Mouse (Mus musculus) heart, postnatal 0 days (tissue): ENCODE data around the gene Pex26. TPM values are rescaled to one million over a fixed set of nuclear protein-coding genes. Genes with fewer than 3 reads are reported as not detected.

Experiments used
- ATAC-seq: fragments of 200-750 bp; cut with Nextera tagmentation; 2 replicates; pipeline ENCODE4 v1.8.0; 2017; ENCODE audit warnings: low read depth, moderate number of reproducible peaks, moderate library complexity; ENCODE audit not compliant: insufficient read depth
- DNase-seq: peaks from one replicate; pipeline ENCODE4 v3.0.0-alpha.2; 2016; ENCODE audit warnings: low spot score
- H3K27ac ChIP-seq: fragments of 300-500 bp; sonication (generic); 2 replicates; pipeline ENCODE4 v1.5.1; 2014; ENCODE audit warnings: low read depth, mild to moderate bottlenecking
- H3K27me3 ChIP-seq: fragments of 300-500 bp; sonication (generic); 2 replicates; pipeline ENCODE4 v1.6.1; 2014; ENCODE audit warnings: low read length, mixed read lengths; ENCODE audit not compliant: control insufficient read depth, insufficient read depth
- H3K36me3 ChIP-seq: fragments of 300-500 bp; sonication (generic); replicated peaks from 2 replicates; pipeline ENCODE4 v1.6.1; 2014; ENCODE audit warnings: low read length, mixed read lengths; ENCODE audit not compliant: control insufficient read depth, insufficient read depth
- H3K4me1 ChIP-seq: fragments of 300-500 bp; sonication (generic); 2 replicates; pipeline ENCODE4 v1.6.1; 2014; ENCODE audit warnings: antibody characterized with exemption; ENCODE audit not compliant: control insufficient read depth, insufficient read depth
- H3K4me2 ChIP-seq: fragments of 300-500 bp; sonication (generic); 2 replicates; pipeline ENCODE4 v1.6.1; 2014; ENCODE audit warnings: low read depth, mild to moderate bottlenecking, low read length, moderate library complexity
- H3K4me3 ChIP-seq: fragments of 300-500 bp; sonication (generic); 2 replicates; pipeline ENCODE4 v1.5.1; 2014; ENCODE audit warnings: low read depth, low read length
- H3K9ac ChIP-seq: fragments of 300-500 bp; sonication (generic); replicated peaks from 2 replicates; pipeline ENCODE4 v1.6.1; 2014; ENCODE audit warnings: low read depth, low read length, mixed read lengths
- H3K9me3 ChIP-seq: fragments of 300-500 bp; sonication (generic); replicated peaks from 2 replicates; pipeline ENCODE4 v1.6.1; 2016; ENCODE audit warnings: low read length; ENCODE audit not compliant: control insufficient read depth
- CTCF ChIP-seq: IDR thresholded peaks from 2 replicates; pipeline ENCODE4 v1.5.1; 2016; ENCODE audit warnings: antibody characterized with exemption, control low read depth, low read depth
- EP300 ChIP-seq: IDR thresholded peaks from 2 replicates; pipeline ENCODE4 v1.6.1; 2016; ENCODE audit warnings: antibody characterized with exemption, low read depth
- WGBS: fragments of 180-500 bp; shearing (Covaris S2); extraction: QIAGEN DNeasy Blood & Tissue Kit; methylation state at CpG from one replicate; pipeline ENCODE4 v1.1.7; 2014; 5-methylcytosine and 5-hydroxymethylcytosine counted together
- polyA plus RNA-seq: library from polyadenylated mRNA; unstranded; fragments of >200 nt; fragmentation: Nextera tagmentation; extraction: Ambion mirVana; gene quantifications from 2 replicates; pipeline ENCODE4 v1.2.1, GENCODE M21; 2015
- total RNA-seq: library from RNA; depleted of rRNA; stranded (reverse); fragments of >200 nt; gene quantifications from 2 replicates; pipeline ENCODE4 v1.2.3, GENCODE M21; 2014; ENCODE audit warnings: low replicate concordance

Pex26 gene
- total and polyA plus RNA-seq, 2 experiments from 2014 or later: 4.6 to 20.2 TPM

DNA sequence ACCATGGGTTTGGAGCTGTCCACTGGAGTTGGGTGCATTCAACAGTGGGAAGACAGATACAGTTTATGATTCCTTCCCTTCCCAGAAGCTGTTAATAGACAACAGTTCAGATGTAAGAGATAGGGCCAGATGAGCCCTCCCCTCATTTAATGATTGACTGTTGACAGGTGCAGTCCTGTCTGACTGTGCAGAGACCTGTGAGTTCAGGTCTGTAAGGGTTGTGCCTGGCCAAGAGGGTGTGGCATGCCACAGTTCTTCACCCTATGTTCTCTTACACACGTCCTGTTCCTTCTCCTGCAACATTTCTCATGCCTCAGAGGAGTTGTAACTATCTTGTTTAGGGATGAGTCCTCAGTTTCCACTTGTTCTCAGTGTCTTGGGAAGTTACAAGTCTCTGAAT, 49.2 kb downstream of the Pex26 start:
- Histone ChIP-seq H3K36me3 (no peaks in the 10 kb centered on the region), H3K4me1 (no peaks in the 10 kb centered on the region), H3K9ac (no peak overlapping the region), H3K27me3 (no peaks in the 10 kb centered on the region), H3K9me3 (no peaks in the 10 kb centered on the region), H3K4me2 (no peak overlapping the region), H3K27ac (no peak overlapping the region), H3K4me3 (no peak overlapping the region)
- DNase-seq (no peak), ATAC-seq (no peak)
- TF ChIP-seq CTCF (no peak), EP300 (no peak)
- WGBS: 32% methylated on average over 1 of the region's 1 CpGs

- ATAC-seq (no peak), DNase-seq (no peak)
- Histone ChIP-seq H3K9me3 (no peaks in the 10 kb centered on the region), H3K4me1 (no peaks in the 10 kb centered on the region), H3K36me3 (no peaks in the 10 kb centered on the region), H3K27ac (no peak overlapping the region), H3K4me2 (no peak overlapping the region), H3K27me3 (no peaks in the 10 kb centered on the region), H3K4me3 (no peak overlapping the region), H3K9ac (no peak overlapping the region)
- TF ChIP-seq EP300 (no peak), CTCF (no peak)
- WGBS: 81% methylated on average over 2 of the region's 2 CpGs
Observed at GRCm38 (mm10) chr6:121236386-121236785, 52.9 kb downstream of the Pex26 start.

DNA sequence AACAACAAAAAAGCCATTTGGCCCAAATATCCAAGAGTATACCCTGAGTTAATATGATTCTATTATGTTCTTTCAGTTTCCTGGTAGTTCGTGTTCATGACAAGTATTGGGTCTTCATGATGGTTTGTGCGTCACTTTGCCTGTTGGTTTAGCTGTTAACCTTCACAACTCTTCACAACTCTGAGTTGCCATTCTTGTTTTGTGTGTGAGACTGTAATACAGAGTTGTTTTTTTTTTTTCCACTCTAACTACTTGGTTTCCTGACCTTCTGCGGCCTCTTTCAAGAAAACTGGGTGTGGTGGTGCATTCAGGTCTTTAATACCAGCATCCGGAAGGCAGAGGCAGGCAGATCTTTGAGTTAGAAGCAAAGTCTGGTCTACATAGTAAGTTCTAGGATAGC, 54.7 kb downstream of the Pex26 start:
- Histone ChIP-seq H3K4me2 (no peak overlapping the region), H3K4me3 (no peak overlapping the region), H3K27ac (no peak overlapping the region), H3K9me3 (no peaks in the 10 kb centered on the region), H3K4me1 (no peaks in the 10 kb centered on the region), H3K9ac (no peak overlapping the region), H3K36me3 (no peaks in the 10 kb centered on the region), H3K27me3 (no peaks in the 10 kb centered on the region)
- DNase-seq (no peak), ATAC-seq (no peak)
- TF ChIP-seq CTCF (no peak), EP300 (no peak)
- 88% methylated on average over 4 of the region's 4 CpGs for WGBS

- no peak overlapping the region for H3K4me3 ChIP-seq
- DNase-seq: no peak
- no peaks in the 10 kb centered on the region for H3K9me3 ChIP-seq
- no peak for ATAC-seq
- no peaks in the 10 kb centered on the region for H3K27me3 ChIP-seq
- 0 out of 2 replicates have a peak, but pooled peaks cover 4% of the 10 kb centered on the region for H3K4me1 ChIP-seq
- WGBS: 77% methylated on average over 2 of the region's 2 CpGs
- H3K36me3 ChIP-seq: no peaks in the 10 kb centered on the region
- no peak overlapping the region for H3K9ac ChIP-seq
- TF ChIP-seq EP300: no peak
- TF ChIP-seq CTCF: no peak
- no peak overlapping the region for H3K27ac ChIP-seq
- H3K4me2 ChIP-seq: no peak overlapping the region
Observed at GRCm38 (mm10) chr6:121241780-121242179, 58.3 kb downstream of the Pex26 start.

GRCm38 (mm10) chr6:121243161-121243560, 59.7 kb downstream of the Pex26 start:
- DNase-seq (no peak), ATAC-seq (no peak)
- Histone ChIP-seq H3K4me3 (no peak overlapping the region), H3K9me3 (no peaks in the 10 kb centered on the region), H3K9ac (no peak overlapping the region), H3K27me3 (no peaks in the 10 kb centered on the region), H3K36me3 (no peaks in the 10 kb centered on the region), H3K4me2 (no peak overlapping the region), H3K4me1 (0 out of 2 replicates have a peak, but pooled peaks cover 4% of the 10 kb centered on the region), H3K27ac (no peak overlapping the region)
- TF ChIP-seq EP300: no peak
- TF ChIP-seq CTCF: no peak
- WGBS: 26% methylated on average over 10 of the region's 10 CpGs

- 0 out of 2 replicates have a peak, but pooled peaks cover 4% of the 10 kb centered on the region for H3K4me1 ChIP-seq
- no peaks in the 10 kb centered on the region for H3K9me3 ChIP-seq
- peak; percentile 96 for ATAC-seq
- DNase-seq: peak; percentile 89
- WGBS: 3% methylated on average over 35 of the region's 35 CpGs
- peak within 1 kb of the TSS; percentile 57 for H3K4me2 ChIP-seq
- peak within 1 kb of the TSS; percentile 71 for H3K9ac ChIP-seq
- no peaks in the 10 kb centered on the region for H3K27me3 ChIP-seq
- H3K36me3 ChIP-seq: no peaks in the 10 kb centered on the region
- no peak for TF ChIP-seq CTCF
- no peak for TF ChIP-seq EP300
- peak within 1 kb of the TSS; percentile 77 for H3K4me3 ChIP-seq
- peak within 1 kb of the TSS; percentile 79 for H3K27ac ChIP-seq
Observed at GRCm38 (mm10) chr6:121245127-121246036, 61.9 kb downstream of the Pex26 start, which contains the start of gene Usp18. Usp18 (plus strand) TSS chr6:121245906.
